Mouse (Mus musculus): ENCODE results near the gene Arhgef11.

Arhgef11 gene

GRCm38 (mm10) chr3:87761408-87762375 is 144.3 kb downstream of the Arhgef11 start:
- no peak for DNase-seq (ENCODE audit: low spot score in 2 of 2)

DNA sequence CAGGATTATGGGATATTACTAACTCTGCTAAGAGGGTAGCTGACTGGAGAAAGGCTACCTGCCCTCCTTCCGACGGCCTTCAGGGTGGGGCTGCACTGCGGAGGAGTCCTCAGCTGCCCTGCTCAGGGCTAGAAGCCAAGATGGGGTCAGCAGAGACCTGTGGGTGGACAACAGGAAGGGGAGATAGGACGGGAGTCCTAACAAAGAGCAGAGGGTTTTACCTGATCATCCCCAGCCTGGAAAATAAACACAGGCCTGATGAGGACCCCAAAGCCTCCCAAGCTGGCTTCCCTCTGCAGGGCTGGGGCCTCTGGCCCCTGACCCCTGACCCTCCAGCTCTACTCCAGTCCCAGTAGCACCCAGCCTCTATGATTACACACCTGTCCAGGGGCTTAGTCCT is 145.8 kb downstream of the Arhgef11 start:
- DNase-seq (ENCODE audit: low spot score in 2 of 2) = no peak

GRCm38 (mm10) chr3:87763683-87764289 is 146.4 kb downstream of the Arhgef11 start:
- DNase-seq (ENCODE audit: low spot score in 2 of 2) = peak in 1 of 2 experiments; percentile 42

- no peak for DNase-seq (ENCODE audit: low spot score in 2 of 2)
Observed at GRCm38 (mm10) chr3:87764506-87764905, 147.1 kb downstream of the Arhgef11 start.

- peak; percentile 19 to 72 for DNase-seq (ENCODE audit: low spot score in 2 of 2)
Observed at GRCm38 (mm10) chr3:87765091-87765490, 147.7 kb downstream of the Arhgef11 start.

GRCm38 (mm10) chr3:87765631-87766283 is 148.4 kb downstream of the Arhgef11 start:
- DNase-seq (ENCODE audit: low spot score in 2 of 2) = no peak

DNA sequence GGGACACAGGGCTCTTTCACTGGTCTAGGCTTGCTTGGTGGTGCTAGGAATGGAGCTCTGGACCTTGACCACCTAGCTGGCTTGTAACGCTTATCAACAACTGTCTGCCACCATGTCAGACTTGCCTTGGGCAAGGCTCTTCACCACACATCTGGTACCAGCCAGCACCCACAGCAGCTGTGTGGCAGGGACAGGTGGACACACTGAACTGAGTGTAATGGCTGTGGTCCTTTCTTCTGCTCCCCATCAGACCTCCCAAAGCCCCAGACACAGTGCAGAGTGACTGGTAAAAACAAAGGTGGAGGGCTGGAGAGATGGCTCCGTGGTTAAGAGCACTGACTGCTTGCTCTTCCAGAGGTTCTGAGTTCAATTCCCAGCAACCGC is 148.9 kb downstream of the Arhgef11 start:
- DNase-seq (ENCODE audit: low spot score in 2 of 2) = no peak

- no peak for DNase-seq (ENCODE audit: low spot score in 2 of 2)
Observed at GRCm38 (mm10) chr3:87767764-87768163, 150.4 kb downstream of the Arhgef11 start.

DNA sequence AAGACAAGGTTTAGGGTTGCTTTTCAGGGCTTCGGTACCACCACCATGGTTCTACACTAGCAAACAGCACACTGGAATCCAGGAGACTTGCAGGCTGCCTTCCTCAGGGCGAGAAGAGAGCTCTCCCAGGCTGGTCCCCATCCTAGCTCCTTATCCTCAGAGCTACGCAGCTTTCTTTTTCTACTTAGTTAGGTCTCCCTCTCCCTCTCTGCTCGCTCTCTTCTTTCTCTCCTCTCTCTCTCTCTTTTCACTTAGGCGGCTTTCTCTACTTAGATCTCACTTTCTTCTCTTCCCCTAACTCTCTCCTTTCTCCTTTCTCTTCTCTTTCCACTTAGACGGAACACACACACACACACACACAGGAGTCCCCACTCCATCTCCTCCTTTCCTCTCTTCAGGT is 151.1 kb downstream of the Arhgef11 start:
- no peak for DNase-seq (ENCODE audit: low spot score in 2 of 2)

DNA sequence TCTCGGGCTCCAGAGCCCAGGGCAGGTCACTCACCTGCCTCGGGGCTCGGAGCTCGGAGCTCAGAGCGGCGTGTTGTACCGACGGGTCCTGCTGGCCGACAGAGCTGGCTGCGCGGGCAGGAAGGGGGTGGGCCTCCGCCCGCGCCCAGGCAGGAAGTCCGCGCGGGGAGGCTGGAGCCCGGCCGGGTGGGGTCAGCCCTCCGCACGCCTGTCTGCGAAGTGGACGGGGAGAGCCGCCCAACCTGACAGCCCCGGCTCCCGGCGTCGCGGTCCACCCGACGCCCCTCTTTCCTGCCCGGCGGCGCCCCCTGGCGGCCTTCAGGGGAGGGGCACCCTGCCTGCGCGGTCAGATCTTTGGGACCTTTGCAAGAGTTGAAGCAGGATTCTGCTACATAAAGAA is 151.5 kb downstream of the Arhgef11 start:
- peak; percentile 57 to 81 for DNase-seq (ENCODE audit: low spot score in 2 of 2)

GRCm38 (mm10) chr3:87769506-87769905 is 152.1 kb downstream of the Arhgef11 start:
- no peak for DNase-seq (ENCODE audit: low spot score in 2 of 2)

GRCm38 (mm10) chr3:87770280-87770679 is 152.9 kb downstream of the Arhgef11 start:
- peak in 1 of 2 experiments; percentile 58 for DNase-seq (ENCODE audit: low spot score in 2 of 2)

DNA sequence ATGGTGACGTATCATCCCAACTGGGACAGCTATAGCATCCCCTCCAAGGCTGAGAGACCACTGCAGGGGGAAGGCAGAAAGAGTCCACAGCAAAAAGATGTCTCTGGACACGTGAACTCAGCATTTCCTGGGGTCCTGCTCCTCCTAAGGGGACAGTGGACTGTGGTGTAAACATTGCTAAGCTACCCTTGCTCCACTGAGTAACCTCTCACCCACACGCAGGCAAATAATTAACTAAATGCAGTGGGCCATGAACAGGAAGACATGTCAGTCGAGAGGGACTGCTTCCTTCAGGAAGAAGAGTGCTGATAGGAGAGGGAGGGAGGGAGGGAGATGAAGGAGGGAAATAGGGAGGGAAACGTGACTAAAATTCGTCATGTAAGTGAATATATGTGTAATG is 153.7 kb downstream of the Arhgef11 start:
- no peak for DNase-seq (ENCODE audit: low spot score in 2 of 2)

DNA sequence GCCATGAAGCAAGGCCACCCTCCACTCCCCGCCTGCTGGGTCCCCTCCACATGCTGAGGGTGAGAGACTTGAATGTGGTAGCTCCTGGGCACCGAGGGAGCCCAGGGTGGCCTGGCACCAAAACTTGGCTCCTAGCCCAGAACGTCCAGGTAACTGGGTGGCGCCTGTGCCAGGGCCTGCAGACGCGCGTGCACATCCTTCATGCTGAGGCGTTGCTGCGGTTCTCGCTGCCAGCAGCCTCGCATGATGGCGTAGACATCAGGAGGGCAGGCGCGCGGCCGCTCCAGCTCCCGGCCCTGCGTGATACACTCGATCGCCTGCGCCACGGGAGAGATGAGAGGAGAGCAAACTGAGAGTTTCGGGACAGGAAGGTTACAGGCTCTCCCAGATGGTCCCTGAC is 160.9 kb downstream of the Arhgef11 start:
- DNase-seq (ENCODE audit: low spot score in 2 of 2) = no peak

DNA sequence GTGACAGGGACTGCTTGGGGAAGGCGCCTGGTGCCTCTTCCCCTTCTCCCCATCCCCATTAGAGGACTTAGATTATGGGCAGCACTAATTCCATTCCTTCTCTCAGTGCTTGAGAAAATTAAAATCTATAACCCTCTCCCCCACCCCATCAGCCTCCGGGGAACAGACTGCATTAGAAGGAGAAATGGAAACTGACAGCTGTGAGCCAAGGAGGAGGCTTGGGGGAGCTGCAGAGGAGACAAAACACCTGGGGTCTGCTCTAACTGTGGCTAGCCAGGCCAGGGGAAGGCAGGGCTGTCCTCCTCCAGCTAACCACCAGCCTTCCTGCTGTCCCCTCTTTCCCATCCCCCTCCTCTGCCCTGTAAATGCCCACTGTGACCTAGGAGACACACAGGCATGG is 161.7 kb downstream of the Arhgef11 start:
- no peak for DNase-seq (ENCODE audit: low spot score in 2 of 2)

GRCm38 (mm10) chr3:87783282-87784023 is 166.1 kb downstream of the Arhgef11 start:
- DNase-seq (ENCODE audit: low spot score in 2 of 2) = no peak

DNA sequence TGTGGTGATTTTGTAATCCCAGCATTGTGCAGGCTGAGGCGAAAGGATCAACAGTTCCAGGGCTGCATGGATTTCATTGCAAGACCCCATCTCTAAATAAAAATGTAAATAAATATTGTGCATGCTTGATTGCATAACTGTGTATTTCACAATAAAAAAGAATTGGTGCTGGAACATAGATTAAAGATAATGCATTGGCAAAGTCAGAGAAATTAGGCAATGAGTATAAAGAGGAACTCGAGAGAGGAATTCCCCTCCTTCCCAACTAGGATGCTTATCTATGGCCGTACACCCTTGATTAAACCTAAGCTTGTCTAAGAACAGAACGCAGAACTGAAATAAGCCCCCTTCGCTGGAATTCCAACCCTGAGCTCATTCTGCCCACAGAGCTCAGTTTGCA is 167.8 kb downstream of the Arhgef11 start:
- no peak for DNase-seq (ENCODE audit: low spot score in 2 of 2)

GRCm38 (mm10) chr3:87785626-87786214 is 168.4 kb downstream of the Arhgef11 start:
- no peak for DNase-seq (ENCODE audit: low spot score in 2 of 2)

All from spleen, postnatal 10 days (tissue).